Mouse (Mus musculus) heart, adult 2 months (tissue): ENCODE measurements around the gene Gramd1c.

Experiments
- CTCF ChIP-seq: fragments of 200-600 bp; IDR thresholded peaks from 2 replicates; pipeline ENCODE4 v1.8.1; 2022; ENCODE audit warnings: antibody characterized with exemption, mild to moderate bottlenecking, moderate library complexity
- EP300 ChIP-seq: fragments of 200-500 bp; IDR thresholded peaks from 2 replicates; pipeline ENCODE4 v1.6.1; 2011; ENCODE audit warnings: low read depth, low read length, control low read depth; ENCODE audit not compliant: insufficient read depth
- POLR2A ChIP-seq: fragments of 200-500 bp; IDR thresholded peaks from 2 replicates; pipeline ENCODE4 v1.6.1; 2011; ENCODE audit warnings: mild to moderate bottlenecking, low read depth, low read length, control low read depth; ENCODE audit not compliant: insufficient read depth

- no peak for TF ChIP-seq EP300
- no peak for TF ChIP-seq CTCF
- TF ChIP-seq POLR2A, result no peak
Observed at GRCm38 (mm10) chr16:43973147-43973546, 90.0 kb downstream of the Gramd1c start.
